Mouse (Mus musculus): ENCODE measurements around the gene Slc28a1. TPM values are rescaled to one million over a fixed set of nuclear protein-coding genes. Genes with fewer than 3 reads are reported as not detected.
"Not testable (repeated sequence)": the region's sequence is repeated elsewhere in the genome, so short reads cannot be mapped to it uniquely, and the experiment has no call there.

Slc28a1 gene
- polyA plus RNA-seq, 1 experiment from 2014 or later: 0.71 TPM

DNA sequence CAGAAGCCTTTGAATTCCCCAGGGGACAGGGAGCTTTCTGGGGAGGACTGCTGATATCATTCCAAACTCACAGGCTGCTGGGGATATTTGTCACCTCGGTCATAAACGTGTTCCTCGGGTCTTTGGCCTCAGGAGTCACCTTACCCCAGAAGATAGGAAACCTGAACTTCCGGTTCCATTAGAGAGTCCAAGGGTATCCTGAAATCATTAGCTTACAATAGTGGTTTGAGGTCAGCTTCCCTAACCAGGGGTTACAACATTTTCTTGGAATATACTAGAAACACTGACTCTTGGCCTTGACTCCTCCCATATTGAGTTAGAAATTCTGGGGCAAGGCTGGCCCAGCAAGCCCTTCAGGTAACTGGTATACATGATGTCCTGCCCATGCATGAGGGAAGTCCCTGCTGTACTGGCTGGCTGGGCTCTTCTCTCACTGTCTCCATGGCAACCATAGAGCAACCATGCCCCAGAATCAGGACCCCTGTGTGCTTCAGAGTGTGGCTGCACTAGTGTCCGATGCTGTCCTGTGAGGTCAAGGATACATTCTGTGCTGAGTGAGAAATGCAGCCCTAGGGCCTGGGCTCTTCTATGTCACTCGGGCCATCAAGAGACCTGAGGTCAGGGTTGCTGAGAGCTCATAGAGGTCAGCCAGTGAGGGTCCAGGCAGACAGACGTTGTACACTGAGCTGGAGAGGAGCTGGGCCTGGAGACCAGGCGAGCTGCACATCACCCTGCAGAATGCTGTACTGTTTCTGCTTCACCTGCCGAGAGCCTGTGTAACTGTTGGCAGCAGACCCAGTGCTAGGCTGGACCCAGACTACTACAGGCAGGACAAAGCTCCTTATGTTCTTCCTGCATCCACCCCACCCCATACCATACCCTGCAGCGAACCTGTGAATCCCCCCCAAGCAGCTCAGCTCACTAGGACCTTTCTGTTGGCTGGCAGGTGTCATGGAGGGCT lies 10.9 kb downstream of the Slc28a1 start:
- Histone ChIP-seq H3K27me3 (replicated peaks) (no peaks in the 10 kb centered on the region), H3K4me2 (no peak overlapping the region), H3K27ac (no peak overlapping the region), H3K9ac (no peak overlapping the region), H3K9me3 (no peaks in the 10 kb centered on the region), H3K4me1 (no peaks in the 10 kb centered on the region), H3K36me3 (no peaks in the 10 kb centered on the region), H3K4me3 (replicated peaks) (no peak overlapping the region)
- no peak; the same call in 1 of the 2 replicates for ATAC-seq (ENCODE audit: insufficient read depth, low FRiP score, low read depth)
- WGBS: 56% methylated on average over 10 of the region's 10 CpGs

DNA sequence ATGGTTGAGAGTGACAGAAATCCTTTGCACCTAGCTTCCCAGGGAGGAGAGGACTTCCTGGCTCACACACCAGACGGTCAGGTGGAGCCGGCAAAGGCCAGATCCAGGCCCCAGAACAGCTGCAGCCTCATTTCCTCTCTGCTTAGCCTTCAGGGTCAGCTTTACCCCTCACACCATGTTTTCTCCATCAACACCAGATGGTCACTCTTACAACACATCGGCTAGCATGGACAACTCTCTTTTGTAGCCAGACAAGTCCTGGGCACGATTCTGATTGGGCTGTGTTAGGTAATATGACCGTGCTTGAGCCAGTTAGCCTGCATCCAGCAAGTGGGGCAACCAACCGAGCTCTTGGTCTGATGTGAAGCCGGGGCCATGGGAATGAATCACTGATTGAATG lies 17.3 kb downstream of the Slc28a1 start:
- no peak overlapping the region for H3K27ac ChIP-seq
- no peaks in the 10 kb centered on the region for H3K36me3 ChIP-seq
- no peak overlapping the region for H3K4me2 ChIP-seq
- H3K27me3 ChIP-seq (replicated peaks): no peaks in the 10 kb centered on the region
- no peak overlapping the region for H3K4me3 ChIP-seq (replicated peaks)
- H3K4me1 ChIP-seq: peaks cover 14% of the 10 kb centered on the region
- no peaks in the 10 kb centered on the region for H3K9me3 ChIP-seq
- no peak overlapping the region for H3K9ac ChIP-seq
- 66% methylated on average over 7 of the region's 7 CpGs for WGBS
- ATAC-seq (ENCODE audit: insufficient read depth, low FRiP score, low read depth): no peak

DNA sequence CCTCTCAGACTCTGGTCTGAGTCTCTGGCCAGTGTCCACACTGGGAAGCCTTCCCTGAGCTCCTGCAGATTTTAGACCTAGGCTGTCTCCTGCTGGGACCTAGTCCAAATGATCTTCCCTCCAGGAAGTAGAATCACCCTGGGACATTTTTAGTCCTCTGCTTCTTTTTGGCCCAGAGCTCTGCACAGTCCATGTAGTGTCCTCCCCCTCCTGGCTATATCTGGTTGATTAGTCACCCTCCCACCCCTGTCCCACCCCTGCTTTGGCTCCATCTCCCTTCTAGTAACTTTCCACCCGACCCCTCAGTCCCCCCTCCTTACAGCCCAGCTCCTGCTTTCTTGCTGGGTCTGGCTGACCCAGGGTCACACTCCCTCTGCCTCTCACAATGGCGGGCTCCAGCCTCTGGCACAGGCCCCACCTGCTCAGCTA lies 18.3 kb downstream of the Slc28a1 start:
- peak; percentile 41; the same call in 1 of the 2 replicates for ATAC-seq (ENCODE audit: insufficient read depth, low FRiP score, low read depth)
- Histone ChIP-seq H3K4me1 (peaks cover 14% of the 10 kb centered on the region), H3K9me3 (no peaks in the 10 kb centered on the region), H3K27me3 (replicated peaks) (no peaks in the 10 kb centered on the region), H3K27ac (peak overlapping the region; percentile 51; the same call in 1 of the 2 replicates), H3K4me3 (replicated peaks) (no peak overlapping the region), H3K9ac (no peak overlapping the region), H3K4me2 (no peak overlapping the region), H3K36me3 (no peaks in the 10 kb centered on the region)
- 27% methylated on average over 2 of the region's 2 CpGs for WGBS

DNA sequence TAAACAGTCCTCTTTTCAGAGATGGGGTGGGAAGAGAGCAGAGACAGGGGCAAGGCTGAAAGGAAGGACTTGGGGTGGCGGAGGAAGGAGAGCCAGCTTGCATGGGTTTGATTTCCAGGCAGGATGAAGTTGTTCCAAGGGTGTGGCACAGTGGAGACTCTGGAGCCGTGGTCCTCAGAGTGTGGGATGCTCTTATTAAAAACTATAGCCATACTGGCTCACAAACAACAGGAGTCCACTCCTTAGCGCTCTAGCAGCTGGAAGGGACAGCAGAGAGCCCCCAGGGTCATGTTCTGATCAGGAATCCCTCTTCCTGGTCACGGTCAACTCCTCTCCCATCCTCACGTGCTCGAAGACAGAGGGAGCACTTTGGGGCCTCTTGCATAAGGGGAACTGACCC lies 18.8 kb downstream of the Slc28a1 start:
- H3K9ac ChIP-seq: no peak overlapping the region
- H3K27ac ChIP-seq: peak overlapping the region; percentile 51; the same call in 1 of the 2 replicates
- 66% methylated on average over 6 of the region's 6 CpGs for WGBS

DNA sequence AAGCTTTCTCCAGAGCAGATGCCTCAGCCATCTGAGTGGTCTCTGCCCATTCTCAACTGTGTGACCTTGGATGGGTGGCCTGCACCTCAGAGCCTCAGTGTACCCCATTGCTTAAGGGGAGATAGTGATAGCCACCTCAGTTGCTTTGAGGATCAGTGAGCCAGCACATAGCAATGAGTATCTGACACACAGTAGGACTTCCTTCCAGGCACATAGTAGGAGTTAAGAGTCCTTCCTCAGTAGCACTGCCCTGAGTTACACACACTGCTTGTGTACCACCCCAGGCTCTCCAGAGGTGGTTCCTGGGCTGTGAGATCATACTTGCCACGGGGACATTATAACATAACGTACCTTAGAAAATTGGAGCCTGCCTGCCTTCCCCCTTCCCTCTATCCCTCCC lies 19.3 kb downstream of the Slc28a1 start:
- 68% methylated on average over 2 of the region's 2 CpGs for WGBS

More for the DNA sequence above, 18.8 kb downstream of the Slc28a1 start:
- Histone ChIP-seq H3K9me3 (no peaks in the 10 kb centered on the region), H3K4me1 (peaks cover 14% of the 10 kb centered on the region), H3K36me3 (no peaks in the 10 kb centered on the region), H3K4me2 (no peak overlapping the region), H3K4me3 (replicated peaks) (no peak overlapping the region), H3K27me3 (replicated peaks) (no peaks in the 10 kb centered on the region)
- no peak for ATAC-seq (ENCODE audit: insufficient read depth, low FRiP score, low read depth)

DNA sequence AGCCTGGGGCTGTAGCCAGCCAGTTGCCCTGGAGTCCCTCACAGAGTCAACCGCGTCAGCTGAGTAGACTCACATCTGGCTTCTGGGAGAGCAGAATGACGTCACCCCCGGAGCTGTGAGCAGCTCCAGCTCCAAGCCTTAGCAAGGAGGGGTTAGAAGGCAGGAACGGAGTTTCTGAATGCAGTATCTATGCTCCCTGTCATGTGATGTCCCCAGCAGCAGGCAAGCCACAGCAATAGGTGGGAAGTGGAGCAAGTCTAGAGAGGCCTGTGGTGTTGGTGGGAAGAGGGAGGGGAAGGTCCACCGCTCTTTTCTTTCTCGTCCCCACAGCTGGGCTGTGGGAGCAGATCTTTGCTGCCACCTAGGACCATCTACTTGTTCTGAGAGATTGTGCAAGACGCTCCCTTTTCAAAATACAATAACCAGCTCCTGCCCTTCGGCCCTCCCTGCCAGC lies 20.0 kb downstream of the Slc28a1 start:
- Histone ChIP-seq H3K9me3 (no peaks in the 10 kb centered on the region), H3K27me3 (replicated peaks) (no peaks in the 10 kb centered on the region), H3K36me3 (no peaks in the 10 kb centered on the region), H3K4me1 (peaks cover 14% of the 10 kb centered on the region), H3K27ac (peak overlapping the region; percentile 51), H3K4me2 (peak overlapping the region; percentile 54), H3K4me3 (replicated peaks) (peak overlapping the region; percentile 23; the same call in 1 of the 2 replicates), H3K9ac (0 out of 2 replicates have a peak overlapping the region, but pooled peaks have one; percentile 16)
- peak; percentile 78 for ATAC-seq (ENCODE audit: insufficient read depth, low FRiP score, low read depth)
- 5% methylated on average over 9 of the region's 9 CpGs for WGBS

More for the DNA sequence above, 19.3 kb downstream of the Slc28a1 start:
- no peak for ATAC-seq (ENCODE audit: insufficient read depth, low FRiP score, low read depth)
- no peak overlapping the region for H3K4me3 ChIP-seq (replicated peaks)
- H3K27me3 ChIP-seq (replicated peaks): no peaks in the 10 kb centered on the region
- H3K4me2 ChIP-seq: no peak overlapping the region
- no peaks in the 10 kb centered on the region for H3K9me3 ChIP-seq
- H3K4me1 ChIP-seq: peaks cover 14% of the 10 kb centered on the region
- H3K36me3 ChIP-seq: no peaks in the 10 kb centered on the region
- no peak overlapping the region for H3K27ac ChIP-seq
- no peak overlapping the region for H3K9ac ChIP-seq

DNA sequence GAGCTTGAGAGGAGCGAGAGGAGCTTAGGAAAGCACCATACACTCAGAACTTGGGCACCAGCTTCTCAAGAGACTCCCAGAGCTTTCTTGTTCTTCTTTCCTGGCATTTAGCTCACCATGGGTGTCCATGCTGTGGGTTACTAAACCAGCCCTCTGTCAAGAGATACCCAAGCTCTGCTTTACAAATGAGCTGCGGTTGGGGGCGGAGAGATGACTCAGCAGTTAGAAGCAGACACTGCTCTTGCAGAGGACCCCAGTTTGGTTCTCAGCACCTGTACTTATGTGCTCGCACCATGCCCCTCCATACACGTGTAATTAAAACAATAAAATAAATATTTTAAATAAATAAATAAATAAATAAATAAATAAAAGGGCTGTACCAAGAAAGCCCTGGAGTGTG lies 22.7 kb downstream of the Slc28a1 start:
- ATAC-seq (ENCODE audit: insufficient read depth, low FRiP score, low read depth): no peak
- Histone ChIP-seq H3K36me3 (no peaks in the 10 kb centered on the region), H3K9ac (no peak overlapping the region), H3K4me1 (peaks cover 14% of the 10 kb centered on the region), H3K4me3 (replicated peaks) (no peak overlapping the region), H3K27ac (no peak overlapping the region), H3K4me2 (no peak overlapping the region), H3K27me3 (replicated peaks) (no peaks in the 10 kb centered on the region), H3K9me3 (no peaks in the 10 kb centered on the region)
- 79% methylated on average over 5 of the region's 5 CpGs for WGBS

DNA sequence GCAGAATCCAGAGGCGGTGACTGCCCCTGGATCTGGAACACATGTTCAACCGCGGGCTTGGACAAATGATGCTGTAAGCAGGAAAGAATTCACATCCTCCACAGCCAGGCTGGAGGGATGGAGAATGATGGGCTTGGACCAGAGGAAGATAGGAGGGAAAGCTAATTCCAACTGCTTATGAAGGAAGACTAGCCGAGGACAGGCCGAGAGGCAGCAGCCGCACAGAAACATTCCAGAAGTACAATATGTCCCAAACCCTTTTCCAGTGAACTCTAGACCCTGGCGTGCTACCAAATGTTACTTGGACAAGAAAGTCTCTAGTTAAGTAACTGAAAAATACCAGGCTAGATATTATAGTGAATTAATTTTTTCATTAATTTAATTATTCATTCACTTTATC lies 24.5 kb downstream of the Slc28a1 start:
- Histone ChIP-seq H3K4me3 (replicated peaks) (no peak overlapping the region), H3K9me3 (no peaks in the 10 kb centered on the region), H3K27me3 (replicated peaks) (no peaks in the 10 kb centered on the region), H3K4me2 (no peak overlapping the region), H3K4me1 (peaks cover 8% of the 10 kb centered on the region), H3K27ac (no peak overlapping the region; the same call in 1 of the 2 replicates), H3K9ac (no peak overlapping the region), H3K36me3 (no peaks in the 10 kb centered on the region)
- no peak for ATAC-seq (ENCODE audit: insufficient read depth, low FRiP score, low read depth)
- whole genome bisulfite sequencing: 66% methylated on average over 7 of the region's 7 CpGs

DNA sequence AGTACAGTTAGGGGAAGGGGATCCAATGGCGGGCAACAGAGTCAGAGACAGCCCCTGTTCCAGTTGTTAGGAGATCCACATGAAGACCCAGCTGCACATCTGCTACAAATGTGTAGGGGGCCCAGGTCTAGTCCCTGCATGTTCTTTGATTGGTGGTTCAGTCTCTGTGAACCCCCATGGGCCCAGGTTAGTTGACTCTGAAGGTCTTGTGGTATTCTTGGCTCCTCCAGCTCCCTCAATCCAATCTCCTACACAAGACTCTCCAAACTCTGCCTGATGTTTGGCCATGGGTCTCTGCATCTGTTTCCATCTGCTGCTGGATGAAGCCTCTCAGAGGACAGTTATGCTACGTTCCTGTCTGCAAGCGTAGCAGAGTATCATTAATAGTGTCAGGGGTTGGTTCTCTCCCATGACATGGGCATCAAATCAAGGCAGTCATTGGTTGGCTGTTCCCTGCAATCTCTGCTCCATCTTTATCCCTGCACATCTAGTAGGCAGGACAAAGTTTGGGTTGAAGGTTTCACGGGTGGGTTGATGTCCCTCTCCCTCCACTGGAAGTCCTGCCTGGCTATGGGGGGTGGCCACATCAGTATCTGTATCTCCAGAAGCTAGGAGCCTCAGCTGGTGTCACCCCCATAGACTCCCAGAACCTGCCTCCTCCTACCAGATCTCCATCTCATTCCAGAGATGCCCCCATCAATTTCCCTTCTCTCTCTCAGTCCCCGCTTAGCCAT lies 25.2 kb downstream of the Slc28a1 start:
- ATAC-seq (ENCODE audit: insufficient read depth, low FRiP score, low read depth): no peak
- Histone ChIP-seq H3K36me3 (no peaks in the 10 kb centered on the region), H3K4me1 (0 out of 2 replicates have a peak, but pooled peaks cover 3% of the 10 kb centered on the region), H3K9ac (no peak overlapping the region), H3K27ac (peak overlapping the region; percentile 31; the same call in 1 of the 2 replicates), H3K9me3 (no peaks in the 10 kb centered on the region), H3K27me3 (replicated peaks) (no peaks in the 10 kb centered on the region), H3K4me2 (no peak overlapping the region), H3K4me3 (replicated peaks) (no peak overlapping the region)
- 81% methylated on average over 5 of the region's 5 CpGs for WGBS

DNA sequence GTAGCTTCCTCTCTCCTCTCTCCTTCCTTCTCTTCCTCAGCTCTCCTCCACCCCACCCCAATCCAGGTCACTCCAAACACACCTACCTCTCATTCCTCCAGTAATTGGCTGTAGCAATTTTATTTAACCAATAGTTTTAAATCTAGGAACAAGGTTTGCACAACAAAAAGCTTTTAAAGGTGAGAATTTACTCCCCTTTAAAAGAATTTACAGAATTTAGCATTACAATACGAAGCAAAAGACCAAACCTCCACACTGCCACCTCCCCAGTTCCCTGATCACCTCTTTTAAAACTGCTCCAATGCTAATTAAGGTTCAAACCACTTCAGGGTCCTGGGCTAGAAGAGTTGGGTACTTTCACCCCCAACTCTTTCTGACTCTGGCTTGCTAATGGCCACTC lies 26.9 kb downstream of the Slc28a1 start:
- H3K4me1 ChIP-seq: no peaks in the 10 kb centered on the region
- H3K36me3 ChIP-seq: no peaks in the 10 kb centered on the region
- H3K27me3 ChIP-seq (replicated peaks): no peaks in the 10 kb centered on the region
- ATAC-seq (ENCODE audit: insufficient read depth, low FRiP score, low read depth): no peak
- no peak overlapping the region for H3K27ac ChIP-seq
- no peak overlapping the region for H3K9ac ChIP-seq
- no peak overlapping the region for H3K4me2 ChIP-seq
- WGBS: 82% methylated on average over 1 of the region's 1 CpGs
- no peak overlapping the region for H3K4me3 ChIP-seq (replicated peaks)
- H3K9me3 ChIP-seq: no peaks in the 10 kb centered on the region

DNA sequence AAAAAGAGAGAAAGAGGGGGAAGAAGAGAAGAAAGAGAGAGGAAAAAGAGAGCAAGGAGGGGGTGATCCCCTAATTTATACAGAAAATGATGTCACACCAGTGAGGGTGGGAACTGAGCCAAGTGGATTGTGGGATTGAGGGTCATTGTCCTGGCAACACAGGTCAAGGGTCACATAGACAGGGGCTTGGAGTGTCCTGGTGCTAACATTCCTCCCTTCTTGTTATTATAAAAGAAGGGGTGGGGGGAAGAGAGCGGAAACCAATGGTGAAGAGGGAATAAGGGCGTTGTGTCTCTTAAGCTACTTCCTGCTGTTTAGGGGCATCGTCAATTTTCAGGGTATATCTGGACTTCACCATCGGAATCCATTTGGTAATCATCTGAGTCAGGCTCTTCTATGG lies 28.5 kb downstream of the Slc28a1 start:
- not testable (repeated sequence) for H3K4me3 ChIP-seq (replicated peaks); H3K27me3 ChIP-seq (replicated peaks); H3K36me3 ChIP-seq; H3K9ac ChIP-seq; H3K4me1 ChIP-seq; H3K27ac ChIP-seq; H3K4me2 ChIP-seq; ATAC-seq (ENCODE audit: insufficient read depth, low FRiP score, low read depth); H3K9me3 ChIP-seq
- WGBS: 71% methylated on average over 4 of the region's 4 CpGs

DNA sequence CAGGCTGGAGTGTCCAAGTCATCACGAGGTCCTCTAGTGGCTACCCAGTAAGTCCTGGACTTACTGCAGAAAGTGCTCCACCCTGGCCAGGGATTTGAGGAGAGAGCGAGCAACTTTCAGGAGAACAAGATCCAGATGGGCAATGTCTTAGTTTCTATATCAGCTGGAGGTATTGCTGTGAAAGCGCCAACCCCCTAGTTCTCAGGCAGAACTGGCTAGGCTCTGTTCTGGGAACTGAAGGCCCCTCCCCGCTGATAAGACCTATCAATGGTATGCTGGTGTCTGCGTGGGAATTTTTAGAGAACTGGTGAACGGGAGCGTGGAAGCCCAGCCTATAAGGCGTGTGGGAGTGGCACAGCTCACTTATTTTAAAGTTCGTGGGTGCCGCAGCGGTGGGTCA lies 35.2 kb downstream of the Slc28a1 start:
- H3K4me3 ChIP-seq (replicated peaks): no peak overlapping the region
- no peaks in the 10 kb centered on the region for H3K27me3 ChIP-seq (replicated peaks)
- H3K9me3 ChIP-seq: no peaks in the 10 kb centered on the region
- no peak overlapping the region for H3K27ac ChIP-seq
- no peak overlapping the region for H3K9ac ChIP-seq
- 75% methylated on average over 11 of the region's 11 CpGs for WGBS
- H3K36me3 ChIP-seq: no peaks in the 10 kb centered on the region
- H3K4me1 ChIP-seq: no peaks in the 10 kb centered on the region
- no peak for ATAC-seq (ENCODE audit: insufficient read depth, low FRiP score, low read depth)
- H3K4me2 ChIP-seq: no peak overlapping the region
